Mouse (Mus musculus): ENCODE measurements around the gene Gm13889. TPM values are rescaled to one million over a fixed set of nuclear protein-coding genes. Genes with fewer than 3 reads are reported as not detected.

The Gm13889 gene
- total and polyA plus RNA-seq, 2 experiments from 2014 or later: 9.0 to 41.6 TPM

GRCm38 (mm10) chr2:93971647-93972046 is 14.6 kb upstream of the Gm13889 start:
- H3K27ac ChIP-seq (ENCODE audit: low read depth): no peak overlapping the region
- ATAC-seq (ENCODE audit: insufficient read depth, low read depth) (no peak), DNase-seq (ENCODE audit: low spot score) (no peak)
- no peak overlapping the region for H3K4me2 ChIP-seq (ENCODE audit: low read depth, low read length)
- peaks cover 1% of the 10 kb centered on the region; the same call in 1 of the 2 replicates for H3K4me1 ChIP-seq (ENCODE audit: control insufficient read depth, insufficient read depth)
- WGBS: 57% methylated on average over 3 of the region's 3 CpGs
- no peaks in the 10 kb centered on the region for H3K36me3 ChIP-seq (replicated peaks; ENCODE audit: control insufficient read depth, insufficient read depth, low read length)
- no peak overlapping the region for H3K9ac ChIP-seq (replicated peaks; ENCODE audit: low read depth, low read length)
- H3K27me3 ChIP-seq (ENCODE audit: control insufficient read depth, insufficient read depth, low read length): 0 out of 2 replicates have a peak, but pooled peaks cover 5% of the 10 kb centered on the region
- TF ChIP-seq CTCF (IDR thresholded peaks at IDR 0.05; ENCODE audit: low read depth) (no peak), EP300 (IDR thresholded peaks at IDR 0.05; ENCODE audit: low read depth) (no peak)
- H3K4me3 ChIP-seq (ENCODE audit: low read depth, low read length): no peak overlapping the region
- no peaks in the 10 kb centered on the region for H3K9me3 ChIP-seq (replicated peaks; ENCODE audit: control insufficient read depth, low read length)

GRCm38 (mm10) chr2:93964494-93965160 is 7.6 kb upstream of the Gm13889 start:
- Histone ChIP-seq H3K9ac (replicated peaks; ENCODE audit: low read depth, low read length) (no peak overlapping the region), H3K36me3 (replicated peaks; ENCODE audit: control insufficient read depth, insufficient read depth, low read length) (no peaks in the 10 kb centered on the region), H3K9me3 (replicated peaks; ENCODE audit: control insufficient read depth, low read length) (no peaks in the 10 kb centered on the region), H3K4me2 (ENCODE audit: low read depth, low read length) (no peak overlapping the region), H3K4me1 (ENCODE audit: control insufficient read depth, insufficient read depth) (no peaks in the 10 kb centered on the region), H3K27me3 (ENCODE audit: control insufficient read depth, insufficient read depth, low read length) (no peaks in the 10 kb centered on the region), H3K4me3 (ENCODE audit: low read depth, low read length) (no peak overlapping the region), H3K27ac (ENCODE audit: low read depth) (no peak overlapping the region)
- TF ChIP-seq EP300 (IDR thresholded peaks at IDR 0.05; ENCODE audit: low read depth) (no peak), CTCF (IDR thresholded peaks at IDR 0.05; ENCODE audit: low read depth) (no peak)
- DNase-seq (ENCODE audit: low spot score) (no peak), ATAC-seq (ENCODE audit: insufficient read depth, low read depth) (no peak)
- 53% methylated on average over 7 of the region's 7 CpGs for WGBS

- H3K9me3 ChIP-seq (replicated peaks; ENCODE audit: control insufficient read depth, low read length): no peaks in the 10 kb centered on the region
- ATAC-seq (ENCODE audit: insufficient read depth, low read depth) (no peak), DNase-seq (ENCODE audit: low spot score) (no peak)
- WGBS: 90% methylated on average over 1 of the region's 1 CpGs
- H3K4me3 ChIP-seq (ENCODE audit: low read depth, low read length): no peak overlapping the region
- no peak overlapping the region for H3K9ac ChIP-seq (replicated peaks; ENCODE audit: low read depth, low read length)
- H3K4me1 ChIP-seq (ENCODE audit: control insufficient read depth, insufficient read depth): no peaks in the 10 kb centered on the region
- no peak overlapping the region for H3K27ac ChIP-seq (ENCODE audit: low read depth)
- no peaks in the 10 kb centered on the region for H3K36me3 ChIP-seq (replicated peaks; ENCODE audit: control insufficient read depth, insufficient read depth, low read length)
- no peaks in the 10 kb centered on the region for H3K27me3 ChIP-seq (ENCODE audit: control insufficient read depth, insufficient read depth, low read length)
- TF ChIP-seq CTCF (IDR thresholded peaks at IDR 0.05; ENCODE audit: low read depth) (no peak), EP300 (IDR thresholded peaks at IDR 0.05; ENCODE audit: low read depth) (no peak)
- H3K4me2 ChIP-seq (ENCODE audit: low read depth, low read length): no peak overlapping the region
Measured at GRCm38 (mm10) chr2:93963802-93964201, 6.8 kb upstream of the Gm13889 start.

GRCm38 (mm10) chr2:93961716-93962115 is 4.7 kb upstream of the Gm13889 start:
- no peak overlapping the region for H3K4me3 ChIP-seq (ENCODE audit: low read depth, low read length)

GRCm38 (mm10) chr2:93959346-93959745 is 2.3 kb upstream of the Gm13889 start:
- Histone ChIP-seq H3K27me3 (ENCODE audit: control insufficient read depth, insufficient read depth, low read length) (peaks cover 20% of the 10 kb centered on the region), H3K4me1 (ENCODE audit: control insufficient read depth, insufficient read depth) (peaks cover 13% of the 10 kb centered on the region)

More at GRCm38 (mm10) chr2:93961716-93962115, 4.7 kb upstream of the Gm13889 start:
- no peak overlapping the region for H3K9ac ChIP-seq (replicated peaks; ENCODE audit: low read depth, low read length)
- ATAC-seq (ENCODE audit: insufficient read depth, low read depth) (0 out of 2 replicates have a peak, but pooled peaks have one; percentile 18), DNase-seq (ENCODE audit: low spot score) (no peak)
- H3K27me3 ChIP-seq (ENCODE audit: control insufficient read depth, insufficient read depth, low read length): peaks cover 9% of the 10 kb centered on the region; the same call in 1 of the 2 replicates
- no peak overlapping the region for H3K4me2 ChIP-seq (ENCODE audit: low read depth, low read length)
- no peaks in the 10 kb centered on the region for H3K9me3 ChIP-seq (replicated peaks; ENCODE audit: control insufficient read depth, low read length)
- no peak overlapping the region for H3K27ac ChIP-seq (ENCODE audit: low read depth)
- H3K4me1 ChIP-seq (ENCODE audit: control insufficient read depth, insufficient read depth): no peaks in the 10 kb centered on the region
- H3K36me3 ChIP-seq (replicated peaks; ENCODE audit: control insufficient read depth, insufficient read depth, low read length): no peaks in the 10 kb centered on the region
- WGBS: 56% methylated on average over 8 of the region's 8 CpGs
- TF ChIP-seq EP300 (IDR thresholded peaks at IDR 0.05; ENCODE audit: low read depth) (no peak), CTCF (IDR thresholded peaks at IDR 0.05; ENCODE audit: low read depth) (no peak)

GRCm38 (mm10) chr2:93958216-93958615 is 1.2 kb upstream of the Gm13889 start:
- ATAC-seq (ENCODE audit: insufficient read depth, low read depth) (no peak), DNase-seq (ENCODE audit: low spot score) (no peak)
- Histone ChIP-seq H3K9me3 (replicated peaks; ENCODE audit: control insufficient read depth, low read length) (no peaks in the 10 kb centered on the region), H3K27me3 (ENCODE audit: control insufficient read depth, insufficient read depth, low read length) (peaks cover 28% of the 10 kb centered on the region), H3K36me3 (replicated peaks; ENCODE audit: control insufficient read depth, insufficient read depth, low read length) (no peaks in the 10 kb centered on the region), H3K4me2 (ENCODE audit: low read depth, low read length) (no peak overlapping the region), H3K9ac (replicated peaks; ENCODE audit: low read depth, low read length) (no peak overlapping the region), H3K4me1 (ENCODE audit: control insufficient read depth, insufficient read depth) (peaks cover 13% of the 10 kb centered on the region), H3K4me3 (ENCODE audit: low read depth, low read length) (no peak overlapping the region), H3K27ac (ENCODE audit: low read depth) (no peak overlapping the region)
- TF ChIP-seq EP300 (IDR thresholded peaks at IDR 0.05; ENCODE audit: low read depth) (no peak), CTCF (IDR thresholded peaks at IDR 0.05; ENCODE audit: low read depth) (no peak)
- 73% methylated on average over 3 of the region's 3 CpGs for WGBS

More at GRCm38 (mm10) chr2:93959346-93959745, 2.3 kb upstream of the Gm13889 start:
- no peaks in the 10 kb centered on the region for H3K9me3 ChIP-seq (replicated peaks; ENCODE audit: control insufficient read depth, low read length)
- H3K27ac ChIP-seq (ENCODE audit: low read depth): no peak overlapping the region
- no peak overlapping the region for H3K4me3 ChIP-seq (ENCODE audit: low read depth, low read length)
- DNase-seq (ENCODE audit: low spot score): no peak
- H3K9ac ChIP-seq (replicated peaks; ENCODE audit: low read depth, low read length): no peak overlapping the region
- TF ChIP-seq CTCF (IDR thresholded peaks at IDR 0.05; ENCODE audit: low read depth) (no peak), EP300 (IDR thresholded peaks at IDR 0.05; ENCODE audit: low read depth) (no peak)
- no peak for ATAC-seq (ENCODE audit: insufficient read depth, low read depth)
- no peaks in the 10 kb centered on the region for H3K36me3 ChIP-seq (replicated peaks; ENCODE audit: control insufficient read depth, insufficient read depth, low read length)
- H3K4me2 ChIP-seq (ENCODE audit: low read depth, low read length): no peak overlapping the region
- 71% methylated on average over 8 of the region's 8 CpGs for WGBS

All from heart, postnatal 0 days (tissue).